Mouse (Mus musculus) lung, postnatal 14 days (tissue): ENCODE results near the gene Dedd2.
A peak's percentile ranks its signal among the peaks of the same experiment; 100 is the strongest.
"Not testable (repeated sequence)": the region's sequence is repeated elsewhere in the genome, so short reads cannot be mapped to it uniquely, and the experiment has no call there.

Experiments
- DNase-seq: peaks from one replicate; pipeline ENCODE4 v3.0.0; 2021

The Dedd2 gene

DNA sequence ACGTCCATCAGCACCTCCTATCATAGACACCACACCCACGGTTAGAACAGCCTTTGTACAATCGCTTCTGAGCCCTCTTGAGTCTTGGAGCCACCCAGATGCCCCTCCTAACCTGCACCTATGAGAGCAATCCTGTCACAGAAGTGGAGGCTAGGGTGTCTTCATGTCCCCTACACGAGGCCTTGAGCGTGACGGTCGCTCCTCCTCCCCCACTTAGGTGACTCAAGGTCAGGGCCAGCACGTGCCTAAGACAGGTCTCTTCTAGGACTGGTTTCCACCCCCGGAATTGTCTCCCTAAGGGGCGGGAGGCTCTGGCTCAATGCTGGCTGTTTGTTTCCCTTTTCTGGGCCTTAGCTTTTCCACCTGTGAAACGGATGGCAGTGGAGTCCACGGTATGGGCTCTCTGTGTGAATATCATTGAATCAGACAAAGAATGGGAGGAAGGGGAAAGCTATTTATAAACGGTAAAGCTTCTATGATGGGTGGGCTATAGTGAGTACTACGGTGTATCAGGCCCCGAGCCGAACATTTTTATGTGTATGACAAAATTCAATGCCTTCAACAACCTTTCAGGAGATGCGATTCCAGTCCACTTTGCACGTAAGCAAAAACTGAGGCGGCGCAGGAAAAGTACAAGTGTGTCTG is at the start of gene Dedd2:
TSS of gene Dedd2 (minus strand) at position 159 of the 645 bp plus-strand sequence.
- DNase-seq, result no peak

- DNase-seq, result no peak
These were observed 49.3 kb upstream of the Dedd2 start for GRCm38 (mm10) chr7:25269545-25270271.

DNA sequence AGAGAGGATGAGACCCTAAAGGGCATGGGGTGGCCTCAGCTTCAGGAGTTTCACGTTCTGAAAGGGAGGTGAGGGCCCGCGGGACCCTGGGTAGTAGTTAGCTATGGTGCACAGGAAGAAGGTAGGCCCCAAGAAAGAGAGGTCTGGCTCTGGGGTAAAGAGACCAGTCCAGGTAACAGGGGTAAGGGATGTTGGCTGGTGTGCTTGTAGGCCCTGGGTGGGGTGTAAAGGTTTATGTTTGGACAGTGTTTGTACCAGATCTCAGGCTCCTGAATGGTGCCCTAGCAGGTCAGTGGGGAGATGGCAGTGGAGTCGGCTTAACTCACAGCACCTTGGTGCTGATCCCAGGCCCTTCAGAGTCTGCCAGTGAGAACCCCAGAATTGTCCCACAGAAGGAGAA is 48.6 kb upstream of the Dedd2 start:
- no peak for DNase-seq

GRCm38 (mm10) chr7:25268588-25268987 is 48.2 kb upstream of the Dedd2 start:
- DNase-seq, result no peak

DNA sequence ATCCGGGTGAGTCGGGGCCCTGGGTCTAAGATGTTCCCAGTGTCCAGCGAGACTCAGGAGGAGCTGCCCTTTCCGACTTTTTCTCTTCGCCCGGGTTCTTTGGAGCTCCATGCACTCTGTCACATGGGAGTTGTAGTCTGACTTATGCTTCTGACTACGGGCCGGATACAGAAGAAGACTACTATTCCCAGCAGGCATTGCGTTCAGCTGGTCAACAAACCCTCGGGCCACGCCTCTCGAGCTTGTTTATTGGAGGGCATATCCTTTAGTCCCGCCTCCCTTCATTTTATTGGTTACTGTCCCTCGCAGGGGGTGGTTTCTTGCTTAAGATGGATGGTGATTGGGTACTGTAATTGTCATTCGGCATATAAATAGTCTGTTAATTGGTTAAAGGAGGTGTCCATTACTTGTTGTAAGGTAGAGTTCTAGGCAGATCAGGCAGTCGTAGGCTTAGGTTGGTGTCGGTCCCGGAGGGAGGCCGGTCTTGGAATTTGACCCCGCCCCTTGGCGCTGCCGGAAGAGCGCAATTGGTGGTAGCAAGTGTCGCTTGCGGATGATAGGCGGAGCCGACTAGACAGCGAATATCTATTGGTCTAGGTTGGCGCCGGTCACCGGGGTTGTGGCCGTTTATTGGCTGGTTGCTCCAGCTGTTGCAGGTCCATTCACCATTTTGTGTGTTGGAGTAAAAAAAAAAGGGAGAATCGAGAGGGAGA is 47.5 kb upstream of the Dedd2 start:
- DNase-seq, result peak; percentile 98

- DNase-seq, result peak; percentile 99
These were observed 46.9 kb upstream of the Dedd2 start, which contains the start of gene Cic for GRCm38 (mm10) chr7:25267301-25267750. Gene Cic (plus strand): TSS chr7:25267704.

GRCm38 (mm10) chr7:25266180-25266962 is 46.0 kb upstream of the Dedd2 start:
- no peak for DNase-seq

DNA sequence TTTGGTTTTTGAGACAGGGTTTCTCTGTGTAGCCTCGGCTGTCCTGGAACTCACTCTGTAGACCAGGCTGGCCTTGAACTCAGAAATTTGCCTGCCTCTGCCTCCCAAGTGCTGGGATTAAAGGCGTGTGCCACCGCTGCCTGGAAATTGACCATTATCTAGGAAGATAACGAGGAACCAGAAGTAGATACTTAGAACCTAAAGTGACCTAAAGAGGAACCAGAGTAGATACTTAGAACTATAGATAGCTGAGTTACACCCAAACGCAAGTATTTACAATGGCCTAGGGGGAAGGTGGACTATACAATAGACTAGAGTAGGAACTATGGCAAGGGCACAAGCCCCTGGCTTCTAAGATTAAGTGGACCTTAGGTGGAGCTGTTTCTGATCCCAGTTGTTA is 45.3 kb upstream of the Dedd2 start:
- not testable (repeated sequence) for DNase-seq

- no peak for DNase-seq
These were observed 43.8 kb upstream of the Dedd2 start for GRCm38 (mm10) chr7:25263968-25264870.

DNA sequence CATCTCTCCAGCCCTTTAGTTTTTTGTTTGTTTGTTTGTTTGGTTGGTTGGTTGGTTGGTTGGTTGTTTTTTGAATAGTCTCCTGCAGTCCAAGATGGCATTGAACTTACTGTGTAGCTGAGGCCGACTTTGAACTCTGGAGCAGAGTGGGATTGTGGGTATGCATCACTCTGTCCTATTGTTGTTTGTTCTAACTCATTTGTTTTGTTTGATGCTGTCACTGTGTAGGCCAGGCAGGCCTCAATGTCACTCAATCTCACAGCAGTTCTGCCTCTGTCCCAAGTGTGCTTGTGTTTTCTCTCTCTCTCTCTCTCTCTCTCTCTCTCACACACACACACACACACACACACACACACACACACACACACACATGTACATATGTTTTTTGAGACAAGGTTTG is 41.5 kb upstream of the Dedd2 start:
- DNase-seq, result no peak

DNA sequence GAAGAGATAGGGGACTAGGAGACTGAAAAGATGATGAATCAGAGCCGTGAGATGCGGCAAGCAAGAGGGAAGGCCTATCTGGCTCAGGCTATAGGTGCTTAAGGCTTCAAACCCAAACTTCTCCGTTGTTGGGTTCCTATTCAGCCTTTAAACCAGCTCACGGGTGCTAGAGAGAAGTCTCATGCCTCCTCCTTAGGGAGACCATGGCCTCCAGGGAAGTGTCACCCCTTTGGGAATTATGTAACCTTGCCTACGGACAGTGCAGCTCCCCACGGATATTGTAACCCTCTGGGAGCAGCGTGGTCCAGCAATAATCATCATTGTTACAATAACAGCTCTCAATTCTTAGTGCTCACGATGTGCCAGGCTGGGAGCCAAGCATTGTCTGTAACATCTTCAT is 31.4 kb upstream of the Dedd2 start:
- no peak for DNase-seq

GRCm38 (mm10) chr7:25251071-25251791 is 30.8 kb upstream of the Dedd2 start:
- DNase-seq, result peak; percentile 77

DNA sequence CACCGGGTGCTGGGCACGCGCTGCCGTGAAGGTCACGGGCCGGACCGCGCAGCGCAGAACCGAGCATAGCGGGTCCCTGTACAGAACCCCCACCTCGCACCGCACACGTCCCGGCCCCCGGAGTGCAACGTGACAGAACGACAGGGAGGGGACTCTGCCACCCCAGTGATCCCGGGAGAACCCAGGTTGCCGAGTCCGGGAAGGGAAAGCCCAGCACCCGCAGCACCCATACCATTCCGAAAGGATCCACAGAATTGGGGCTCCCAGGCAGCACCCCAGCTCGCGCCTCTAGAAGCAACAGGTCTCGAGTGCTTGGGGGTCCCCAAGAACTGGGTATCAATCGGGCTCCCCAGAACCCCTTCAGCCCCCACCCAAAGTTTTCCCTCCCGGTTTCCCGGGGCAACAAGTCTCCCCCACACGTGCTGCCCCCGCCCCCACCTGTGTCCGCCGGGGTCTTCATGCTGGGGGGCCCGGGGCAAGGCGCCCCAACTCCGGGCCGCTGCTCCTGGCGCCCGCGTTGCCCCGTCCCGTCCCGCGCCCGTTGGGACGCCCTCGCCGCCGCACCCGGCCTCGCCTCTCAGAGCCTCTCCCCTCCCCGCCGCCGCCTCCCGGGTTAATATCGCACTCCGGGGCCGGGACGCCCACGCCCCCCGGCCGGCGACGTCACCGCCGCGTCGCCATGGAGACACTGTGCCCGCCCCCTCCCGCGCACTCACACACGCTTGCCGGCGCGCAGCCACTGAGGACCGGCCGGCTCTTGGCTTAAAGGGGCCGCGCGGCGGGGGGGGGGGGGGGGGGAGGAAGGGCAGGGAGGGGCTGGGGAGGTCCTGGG is 29.9 kb upstream of the Dedd2 start, which contains the start of gene Erf:
TSS of gene Erf (minus strand) at position 621 of the 832 bp plus-strand sequence.
- DNase-seq, result peak; percentile 97

DNA sequence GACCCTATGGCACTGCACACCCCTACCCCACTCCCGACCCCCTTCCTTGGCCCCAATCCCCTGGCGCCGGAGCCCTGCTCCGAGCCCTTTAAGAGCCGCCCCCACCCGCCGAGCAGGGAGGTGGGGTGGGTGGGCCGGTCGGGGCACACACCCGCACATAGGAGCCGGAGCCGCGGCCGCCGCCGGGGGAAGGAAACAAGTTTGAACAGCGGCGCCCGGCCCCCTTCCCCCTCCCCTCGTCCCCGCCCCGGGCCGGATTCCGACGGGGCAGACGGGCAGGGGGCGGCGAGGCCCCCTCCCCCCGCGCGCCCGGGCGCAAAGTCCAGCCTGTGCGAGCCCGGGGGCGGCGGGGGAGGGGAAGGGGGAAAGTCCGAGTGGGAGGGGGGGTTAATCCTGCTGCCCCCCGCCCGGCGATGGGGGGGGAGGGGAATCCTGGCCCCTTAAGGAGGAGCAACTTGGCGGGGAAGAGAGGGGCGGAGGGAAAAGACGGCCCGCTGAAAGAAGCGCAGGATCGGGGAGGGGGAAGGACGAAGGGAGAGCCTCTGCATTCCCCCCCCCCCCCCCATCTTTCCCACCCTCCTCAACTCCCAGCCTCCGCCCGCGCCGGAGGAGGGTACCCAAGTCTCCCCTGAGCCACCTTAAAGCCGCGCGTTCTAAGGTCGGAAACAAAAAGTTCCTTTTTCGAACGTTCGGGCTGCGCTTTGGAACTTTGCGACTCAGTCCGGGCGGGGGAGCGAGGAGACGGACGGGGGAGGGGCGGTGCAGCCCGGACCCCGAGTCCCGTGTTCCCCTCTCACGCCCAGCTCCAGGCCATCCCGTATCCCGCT is 29.1 kb upstream of the Dedd2 start:
- DNase-seq, result peak; percentile 80

DNA sequence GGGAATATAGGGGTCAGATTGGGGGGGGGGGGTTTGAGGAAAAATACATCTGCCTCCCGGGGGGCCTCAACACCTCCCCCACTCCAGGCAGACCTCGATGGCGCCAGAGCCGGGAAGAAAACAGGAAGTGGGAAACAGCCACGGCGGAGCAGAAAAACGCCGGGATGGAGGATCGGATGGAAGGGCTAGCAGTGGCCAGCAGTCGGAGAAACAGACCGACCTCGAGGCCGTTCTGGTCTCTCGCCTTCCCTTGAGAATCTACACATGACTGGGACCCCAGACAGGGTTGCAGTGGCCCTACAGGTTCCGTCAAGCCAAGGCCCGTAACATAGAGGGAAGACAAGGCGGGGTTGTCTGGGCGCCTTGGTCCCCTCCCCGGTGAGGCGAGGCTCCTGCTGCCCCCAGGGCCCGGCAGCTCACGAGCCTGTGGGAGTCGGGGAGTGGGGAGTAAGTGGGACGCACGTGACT is 28.5 kb upstream of the Dedd2 start:
- no peak for DNase-seq

DNA sequence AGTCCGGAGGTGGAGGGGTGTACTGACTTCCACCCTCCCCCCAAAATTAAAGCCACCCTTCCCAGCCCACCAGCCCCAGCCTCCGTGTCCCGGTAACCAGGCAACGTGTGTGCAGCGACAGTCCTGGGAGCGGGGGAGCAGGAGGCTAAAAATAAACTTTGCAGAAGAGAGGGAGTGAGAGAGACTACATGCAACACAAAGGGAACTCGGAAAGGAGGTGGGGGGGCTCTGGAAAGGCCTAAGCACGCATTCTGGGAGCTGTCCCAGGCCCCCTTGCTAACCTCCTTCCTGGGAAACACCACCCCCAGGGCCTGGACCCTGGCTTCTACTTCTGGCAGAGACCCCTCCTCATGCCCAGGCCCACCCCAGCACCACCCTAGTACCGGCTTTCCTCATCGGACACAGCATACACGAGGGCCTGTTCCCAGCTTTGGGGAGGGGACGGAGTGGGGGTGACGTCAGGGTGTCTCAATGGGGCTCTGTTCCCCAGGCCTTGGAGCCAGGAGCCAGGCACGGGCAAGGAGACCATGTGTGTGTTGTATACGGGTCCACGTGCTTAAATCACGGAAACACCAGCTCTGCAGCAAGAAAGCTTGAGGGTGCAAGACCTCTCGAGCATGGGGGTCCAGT is 27.7 kb upstream of the Dedd2 start:
- DNase-seq, result peak; percentile 42

DNA sequence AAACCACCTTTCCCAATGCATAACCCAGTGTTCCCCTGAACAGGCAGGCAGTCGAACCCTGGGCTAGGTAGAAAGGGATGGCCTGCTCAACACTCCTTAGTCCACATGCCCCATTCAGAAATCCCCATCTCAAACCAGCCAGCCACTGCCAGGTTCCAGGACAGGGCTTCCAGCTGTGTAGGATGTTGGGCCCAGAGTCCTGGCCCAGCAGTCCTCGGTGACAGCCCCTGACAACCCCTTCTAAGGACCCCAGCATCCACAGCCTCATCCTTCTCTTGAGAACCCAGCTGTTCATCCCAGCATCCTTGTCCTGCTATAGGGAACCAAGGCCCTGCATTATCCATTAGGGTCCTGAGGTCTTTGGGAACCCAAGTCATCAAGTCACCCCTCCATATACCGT is 27.1 kb upstream of the Dedd2 start:
- DNase-seq, result no peak

DNA sequence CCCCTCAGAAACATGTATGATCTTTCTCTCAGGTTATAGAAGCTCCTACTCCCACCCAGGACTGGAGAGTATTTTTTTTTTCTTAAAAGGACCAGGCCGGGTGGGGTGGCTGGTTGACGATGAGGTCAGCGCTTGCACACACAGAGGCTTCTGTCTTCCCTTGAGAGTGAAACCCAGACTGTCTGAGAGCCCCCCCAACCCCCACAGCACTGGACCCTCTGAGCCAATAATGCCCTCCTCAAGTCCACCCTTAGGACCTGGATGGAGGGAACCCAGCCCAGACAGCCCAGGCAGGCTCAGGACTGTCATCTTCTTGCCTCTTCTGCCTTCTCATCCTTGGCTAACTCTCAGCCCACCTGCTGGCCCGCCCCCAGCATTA is 26.3 kb upstream of the Dedd2 start:
- DNase-seq, result no peak
